Mouse (Mus musculus): ENCODE data around the gene Sergef.

- TF ChIP-seq POLR2A (IDR thresholded peaks at IDR 0.05; ENCODE audit: borderline replicate concordance, low read depth, low read length): no peak
- no peak for TF ChIP-seq CTCF (IDR thresholded peaks at IDR 0.05; ENCODE audit: low read depth, low read length)
These were observed 52.9 kb downstream of the Sergef start for GRCm38 (mm10) chr7:46586621-46587216.
